Mouse (Mus musculus): ENCODE data around the gene Col4a3bp. TPM values are rescaled to one million over a fixed set of nuclear protein-coding genes. Genes with fewer than 3 reads are reported as not detected.

Col4a3bp gene
- 12.0 and 14.5 TPM in 2 replicates for polyA plus RNA-seq (2012; rRNA removed; ENCODE audit: low replicate concordance)

GRCm38 (mm10) chr13:96542081-96542889 is at the start of gene Col4a3bp, which contains the start of gene Polk:
TSS of gene Col4a3bp (plus strand) at chr13:96542618.
TSS of gene Polk (minus strand) at chr13:96542579.

DNA sequence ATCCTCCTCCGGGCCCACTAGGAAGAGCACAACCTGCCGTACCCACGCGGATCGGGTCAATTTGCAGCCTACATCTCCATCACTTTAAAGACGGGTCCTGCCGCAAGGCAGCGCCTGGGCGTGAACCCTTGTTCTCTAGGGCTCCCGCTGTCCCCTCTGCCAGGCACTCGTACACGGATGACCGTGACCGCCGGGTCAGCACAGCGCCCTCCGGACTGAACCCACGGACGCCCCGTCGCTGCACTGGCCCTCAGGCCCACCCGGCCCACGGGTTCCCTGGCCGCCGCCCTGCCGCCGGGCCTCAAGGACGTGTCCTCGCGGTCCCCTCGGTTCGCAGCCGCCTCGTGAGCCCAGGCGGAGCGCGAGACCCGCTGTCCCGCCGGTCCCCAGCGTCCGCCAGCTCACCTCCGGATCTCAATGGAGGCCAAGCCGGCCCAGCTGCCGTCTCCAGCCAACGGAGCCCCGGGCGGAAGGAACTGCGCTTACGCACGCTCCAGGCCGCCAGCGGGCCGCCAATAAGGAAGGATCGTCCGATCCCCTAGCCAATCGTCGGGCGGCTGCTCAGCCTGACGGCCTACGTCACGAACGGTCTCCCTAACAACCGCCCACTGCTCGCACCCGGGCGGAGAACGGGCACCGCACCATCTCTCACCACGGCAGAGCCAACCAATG is 128.1 kb downstream of the Col4a3bp start, which contains the start of gene Hmgcr:
Hmgcr (minus strand) TSS at position 531 of the 672 bp plus-strand sequence.

Other genes with a start within 250 kb of the Col4a3bp start
- 4.4 and 8.6 TPM in 2 replicates for gene Poc5, start 154.3 kb upstream of the Col4a3bp start, polyA plus RNA-seq (2012; rRNA removed; ENCODE audit: low replicate concordance)
- 0.30 TPM in 1 of 2 replicates, not detected in the other for gene Ankdd1b, start 71.4 kb upstream of the Col4a3bp start, polyA plus RNA-seq (2012; rRNA removed; ENCODE audit: low replicate concordance)
- gene Gm17622, start 51.9 kb upstream of the Col4a3bp start, polyA plus RNA-seq (2012; rRNA removed; ENCODE audit: low replicate concordance): not detected in 2 replicates
- 2.2 and 2.3 TPM in 2 replicates for gene Polk, start within 50 bp of the Col4a3bp start, polyA plus RNA-seq (2012; rRNA removed; ENCODE audit: low replicate concordance)
- 6.7 and 16.0 TPM in 2 replicates for gene Hmgcr, start 128.3 kb downstream of the Col4a3bp start, polyA plus RNA-seq (2012; rRNA removed; ENCODE audit: low replicate concordance)
- gene Ankrd31, start 205.7 kb downstream of the Col4a3bp start, polyA plus RNA-seq (2012; rRNA removed; ENCODE audit: low replicate concordance): not detected in 2 replicates

Measured in subcutaneous adipose tissue, adult 2 months (tissue).